Mouse (Mus musculus): ENCODE data around the gene Ovol3.
"Not testable (repeated sequence)": the region's sequence is repeated elsewhere in the genome, so short reads cannot be mapped to it uniquely, and the experiment has no call there.

Ovol3 gene

GRCm38 (mm10) chr7:30235625-30236024 lies at the start of gene Ovol3:
Gene Ovol3, minus strand, starts transcription at chr7:30235725.
- no peak for DNase-seq (ENCODE audit: low spot score in 2 of 2)

DNA sequence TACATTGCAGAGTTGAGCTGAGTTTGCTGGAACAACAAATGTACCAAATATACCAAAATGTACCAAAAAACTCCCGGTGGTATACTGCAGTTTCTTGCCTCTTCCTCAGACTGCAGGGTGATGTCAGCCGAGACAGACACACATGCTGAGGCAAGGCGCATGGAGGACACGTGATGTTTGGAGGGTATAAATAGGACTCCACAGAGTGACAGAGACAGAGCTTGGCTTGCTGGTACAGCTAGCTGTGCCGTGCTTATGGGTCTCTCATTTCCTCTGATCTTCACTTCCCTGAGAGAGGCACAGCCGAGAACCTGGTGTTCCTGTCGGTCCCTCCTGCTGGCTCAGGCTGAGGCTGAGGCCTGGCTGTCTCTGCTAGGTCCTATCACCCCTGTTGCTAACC lies 47.2 kb upstream of the Ovol3 start:
- DNase-seq (ENCODE audit: low spot score in 2 of 2), result no peak

DNA sequence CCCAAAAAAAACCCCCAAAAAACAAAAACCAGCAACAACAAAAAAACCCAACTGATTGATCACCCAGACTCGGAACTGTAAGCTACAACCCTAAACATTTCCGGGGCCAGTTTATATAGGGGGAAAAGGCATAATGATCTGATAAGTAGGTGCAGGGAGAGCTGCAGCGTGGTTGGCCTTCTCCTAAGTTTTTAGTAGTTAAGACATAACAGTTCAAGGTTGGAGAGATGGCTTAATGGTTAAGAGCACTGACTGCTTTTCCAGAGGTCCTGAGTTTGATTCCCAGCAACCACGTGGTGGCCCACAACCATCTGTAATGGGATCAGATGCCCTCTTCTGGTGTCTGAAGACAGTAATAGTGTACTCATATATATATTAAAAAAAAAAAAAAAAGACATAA lies 46.0 kb upstream of the Ovol3 start:
- no peak for DNase-seq (ENCODE audit: low spot score in 2 of 2)

DNA sequence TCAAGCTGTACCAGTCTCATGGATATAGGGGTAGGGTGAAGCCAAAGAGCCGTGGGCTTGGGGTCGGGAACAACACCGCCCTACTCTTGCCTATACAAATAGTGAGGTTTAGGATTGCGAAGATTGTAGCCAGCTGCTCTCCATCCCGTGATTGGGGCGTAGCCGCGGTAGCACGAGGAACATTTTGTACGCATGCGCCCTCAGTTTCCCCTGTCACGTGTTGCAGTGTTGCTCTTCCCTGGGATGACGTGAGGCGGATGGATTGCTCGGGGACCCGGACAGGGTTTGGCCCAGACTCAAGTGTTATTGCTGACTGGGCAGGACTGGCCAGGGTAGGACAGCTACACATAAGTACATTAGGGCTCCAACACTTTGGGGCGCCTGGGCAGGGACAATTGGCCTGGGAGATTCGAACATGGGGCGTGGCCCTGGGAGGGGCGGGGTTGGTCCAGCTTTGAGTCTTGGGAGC lies 45.2 kb upstream of the Ovol3 start:
- DNase-seq (ENCODE audit: low spot score in 2 of 2), result peak; percentile 81 to 87

- DNase-seq (ENCODE audit: low spot score in 2 of 2), result peak; percentile 83 to 88
These were observed 44.6 kb upstream of the Ovol3 start, which contains the start of the genes Thap8 and Wdr62 for GRCm38 (mm10) chr7:30279951-30280669. Gene Thap8, plus strand, starts transcription at chr7:30280094. Gene Wdr62, minus strand, starts transcription at chr7:30280419.

GRCm38 (mm10) chr7:30279536-30279935 lies 44.0 kb upstream of the Ovol3 start:
- DNase-seq (ENCODE audit: low spot score in 2 of 2), result no peak

GRCm38 (mm10) chr7:30278911-30279310 lies 43.4 kb upstream of the Ovol3 start:
- no peak for DNase-seq (ENCODE audit: low spot score in 2 of 2)

GRCm38 (mm10) chr7:30274383-30274782 lies 38.9 kb upstream of the Ovol3 start:
- DNase-seq (ENCODE audit: low spot score in 2 of 2), result no peak

GRCm38 (mm10) chr7:30269641-30270040 lies 34.1 kb upstream of the Ovol3 start:
- DNase-seq (ENCODE audit: low spot score in 2 of 2), result no peak

GRCm38 (mm10) chr7:30266780-30267179 lies 31.3 kb upstream of the Ovol3 start:
- no peak for DNase-seq (ENCODE audit: low spot score in 2 of 2)

- no peak for DNase-seq (ENCODE audit: low spot score in 2 of 2)
These were observed 30.4 kb upstream of the Ovol3 start for GRCm38 (mm10) chr7:30265935-30266334.

GRCm38 (mm10) chr7:30265531-30265930 lies 30.0 kb upstream of the Ovol3 start:
- no peak for DNase-seq (ENCODE audit: low spot score in 2 of 2)

DNA sequence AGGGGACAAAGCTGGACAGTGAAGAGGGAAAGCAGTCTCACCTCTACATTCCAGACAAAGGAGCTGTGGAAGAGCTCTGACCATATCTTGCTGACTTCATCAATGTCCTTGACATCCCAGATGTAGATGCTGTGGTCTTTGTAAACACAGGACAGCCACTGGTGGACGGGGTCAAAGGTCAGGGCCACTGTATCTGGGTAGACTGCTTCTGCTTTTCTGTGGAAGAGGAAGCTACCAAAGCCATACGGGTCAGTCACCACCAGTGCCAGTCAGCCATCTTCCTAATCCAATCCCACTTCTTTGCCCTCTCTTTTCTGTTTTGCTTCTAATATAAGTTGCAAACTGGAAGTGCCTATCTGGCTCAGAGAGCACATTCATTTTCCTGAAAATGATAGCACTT lies 29.5 kb upstream of the Ovol3 start:
- DNase-seq (ENCODE audit: low spot score in 2 of 2), result no peak

- no peak for DNase-seq (ENCODE audit: low spot score in 2 of 2)
These were observed 16.7 kb upstream of the Ovol3 start for GRCm38 (mm10) chr7:30251956-30252954.

- not testable (repeated sequence) for DNase-seq (ENCODE audit: low spot score in 2 of 2)
These were observed 1.8 kb upstream of the Ovol3 start for GRCm38 (mm10) chr7:30237374-30237773.

- DNase-seq (ENCODE audit: low spot score in 2 of 2), result no peak
These were observed 434 bp downstream of the Ovol3 start for GRCm38 (mm10) chr7:30235091-30235490.

DNA sequence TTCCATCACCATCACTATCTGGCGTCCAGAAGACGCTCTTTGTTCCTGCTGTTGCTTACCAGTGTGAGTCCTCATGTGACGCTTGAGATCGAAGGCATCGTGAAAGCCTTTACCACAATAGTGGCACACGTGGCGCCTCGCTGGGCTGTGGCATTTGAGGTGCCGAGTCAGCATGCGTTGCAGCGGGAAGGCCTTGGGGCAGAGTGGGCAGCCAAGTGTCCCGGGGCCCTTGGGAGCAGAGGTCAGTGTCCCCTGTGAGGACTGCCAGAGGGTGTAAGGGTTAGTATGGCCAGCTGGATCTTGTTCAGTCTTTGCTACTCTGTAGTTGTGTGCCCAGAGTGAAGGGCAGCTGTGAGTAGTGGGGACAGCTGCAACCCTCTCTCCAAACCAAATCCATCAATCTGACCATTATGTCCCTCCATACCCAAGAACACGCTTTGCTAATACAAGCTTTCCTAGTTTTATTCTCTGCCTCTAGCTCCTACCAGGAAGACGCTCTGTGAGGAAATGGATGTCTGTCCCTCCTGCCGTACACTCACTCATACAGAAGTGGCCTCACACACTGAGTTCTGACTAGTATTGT lies 1.2 kb downstream of the Ovol3 start:
- DNase-seq (ENCODE audit: low spot score in 2 of 2), result no peak

- peak in 1 of 2 experiments; percentile 16 for DNase-seq (ENCODE audit: low spot score in 2 of 2)
These were observed 2.1 kb downstream of the Ovol3 start for GRCm38 (mm10) chr7:30233387-30233786.

- no peak for DNase-seq (ENCODE audit: low spot score in 2 of 2)
These were observed 2.8 kb downstream of the Ovol3 start for GRCm38 (mm10) chr7:30232631-30233148.

DNA sequence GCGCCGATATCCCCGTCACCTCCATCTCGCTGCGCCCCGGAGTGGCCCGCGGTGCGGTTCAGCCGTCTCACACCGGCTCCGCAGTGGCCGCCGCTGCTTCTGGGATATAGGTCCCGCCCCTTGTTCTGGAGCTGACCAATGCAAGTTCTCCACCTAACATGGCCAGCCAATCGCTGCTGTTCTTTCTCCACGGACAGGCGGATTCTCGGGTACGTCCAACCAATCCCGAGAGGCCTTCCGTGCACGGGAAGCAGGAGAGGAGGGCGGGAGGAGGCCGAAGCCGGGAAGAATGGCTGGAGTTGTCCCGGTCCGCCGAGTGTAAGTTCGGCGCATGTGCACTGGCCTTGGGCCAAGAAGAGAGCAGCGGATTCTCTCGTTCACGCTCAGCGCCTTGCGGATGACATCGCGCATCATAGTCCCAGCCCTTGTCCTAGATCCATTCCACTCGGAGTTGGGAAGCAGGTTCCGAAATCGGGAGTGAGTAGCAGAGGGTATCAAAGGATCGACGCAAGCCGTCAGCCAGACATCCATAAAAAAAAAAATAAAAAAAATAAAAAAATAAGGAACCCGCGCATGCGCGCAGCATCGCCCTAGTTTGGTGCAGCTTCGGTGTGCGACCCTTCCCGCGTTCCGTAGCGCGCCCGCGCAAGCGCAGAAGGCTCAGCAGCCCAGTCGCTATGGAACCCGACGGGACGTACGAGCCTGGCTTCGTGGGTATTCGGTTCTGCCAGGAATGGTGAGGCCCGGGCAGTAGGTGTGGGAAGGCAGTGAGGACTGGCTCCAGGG lies 3.7 kb downstream of the Ovol3 start, which contains the start of the genes Polr2i and Tbcb:
Polr2i (plus strand) TSS at position 280 of the 786 bp plus-strand sequence.
Tbcb (minus strand) TSS at position 604 of the 786 bp plus-strand sequence.
- DNase-seq (ENCODE audit: low spot score in 2 of 2), result peak; percentile 98

- no peak for DNase-seq (ENCODE audit: low spot score in 2 of 2)
These were observed 4.2 kb downstream of the Ovol3 start for GRCm38 (mm10) chr7:30231328-30231668.
